Mouse (Mus musculus) lung, embryonic 14.5 days (tissue): ENCODE results near the gene Gm17304. TPM values are rescaled to one million over a fixed set of nuclear protein-coding genes. Genes with fewer than 3 reads are reported as not detected.

Experiments used
- ATAC-seq: fragments of 200-750 bp; cut with Nextera tagmentation; 2 replicates; pipeline ENCODE4 v1.8.0; 2017; ENCODE audit warnings: mild to moderate bottlenecking, moderate TSS enrichment, moderate library complexity; ENCODE audit not compliant: insufficient read depth
- DNase-seq: peaks from one replicate; pipeline ENCODE4 v3.0.0-alpha.2; 2015
- H3K27ac ChIP-seq: fragments of 300-500 bp; sonication (generic); 2 replicates; pipeline ENCODE4 v1.5.1; 2014; ENCODE audit warnings: low read depth, mild to moderate bottlenecking, moderate library complexity
- H3K27me3 ChIP-seq: fragments of 300-500 bp; sonication (generic); 2 replicates; pipeline ENCODE4 v1.6.1; 2014; ENCODE audit warnings: low read length, control low read depth; ENCODE audit not compliant: insufficient read depth
- H3K36me3 ChIP-seq: fragments of 300-500 bp; sonication (generic); 2 replicates; pipeline ENCODE4 v1.6.1; 2014; ENCODE audit warnings: control low read depth; ENCODE audit not compliant: insufficient read depth
- H3K4me1 ChIP-seq: fragments of 300-500 bp; sonication (generic); 2 replicates; pipeline ENCODE4 v1.6.1; 2014; ENCODE audit warnings: antibody characterized with exemption, control low read depth; ENCODE audit not compliant: insufficient read depth
- H3K4me2 ChIP-seq: fragments of 300-500 bp; sonication (generic); 2 replicates; pipeline ENCODE4 v1.6.1; 2014; ENCODE audit warnings: mild to moderate bottlenecking
- H3K4me3 ChIP-seq: fragments of 300-500 bp; sonication (generic); 2 replicates; pipeline ENCODE4 v1.5.1; 2014; ENCODE audit warnings: low read depth, low read length
- H3K9ac ChIP-seq: fragments of 300-500 bp; sonication (generic); 2 replicates; pipeline ENCODE4 v1.6.1; 2014
- H3K9me3 ChIP-seq: fragments of 300-500 bp; sonication (generic); 2 replicates; pipeline ENCODE4 v1.6.1; 2016; ENCODE audit warnings: low read depth, low read length, control low read depth
- CTCF ChIP-seq: IDR thresholded peaks from 2 replicates; pipeline ENCODE4 v1.5.1; 2016; ENCODE audit warnings: antibody characterized with exemption, low read depth
- WGBS: fragments of 180-500 bp; shearing (Covaris S2); extraction: QIAGEN DNeasy Blood & Tissue Kit; methylation state at CpG from one replicate; pipeline ENCODE4 v1.1.7; 2014; 5-methylcytosine and 5-hydroxymethylcytosine counted together
- polyA plus RNA-seq: library from polyadenylated mRNA; unstranded; fragments of >200 nt; fragmentation: Nextera tagmentation; extraction: Ambion mirVana; gene quantifications from 2 replicates; pipeline ENCODE4 v1.2.1, GENCODE M21; 2014

Gene Gm17304
- polyA plus RNA-seq, 1 experiment from 2014 or later: not detected

DNA sequence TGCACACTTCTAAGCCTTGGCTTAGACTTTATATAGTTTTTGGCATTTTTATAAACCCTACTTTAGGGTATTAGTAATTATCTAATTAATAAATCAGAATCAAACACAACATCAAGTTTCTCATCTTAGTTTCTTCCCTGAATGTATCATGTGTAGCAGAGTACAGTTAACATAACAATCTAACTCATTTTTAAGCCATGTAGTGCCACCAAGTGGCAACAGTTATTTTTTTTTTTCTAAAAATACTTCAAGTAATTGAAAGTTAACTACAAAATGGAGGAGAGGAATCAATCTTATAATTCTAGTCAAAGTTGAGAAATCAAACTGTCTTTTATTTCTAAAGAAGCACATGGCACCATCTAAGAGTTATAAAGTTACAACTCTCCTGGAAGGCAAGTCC is 40.5 kb downstream of the Gm17304 start:
- Histone ChIP-seq H3K27me3 (no peaks in the 10 kb centered on the region), H3K36me3 (peaks cover 9% of the 10 kb centered on the region; the same call in 1 of the 2 replicates), H3K27ac (no peak overlapping the region), H3K9ac (no peak overlapping the region), H3K4me1 (no peaks in the 10 kb centered on the region), H3K4me3 (no peak overlapping the region), H3K4me2 (no peak overlapping the region), H3K9me3 (no peaks in the 10 kb centered on the region)
- DNase-seq (peak; percentile 41), ATAC-seq (no peak)
- TF ChIP-seq CTCF: peak; percentile 20; the same call in 1 of the 2 replicates

DNA sequence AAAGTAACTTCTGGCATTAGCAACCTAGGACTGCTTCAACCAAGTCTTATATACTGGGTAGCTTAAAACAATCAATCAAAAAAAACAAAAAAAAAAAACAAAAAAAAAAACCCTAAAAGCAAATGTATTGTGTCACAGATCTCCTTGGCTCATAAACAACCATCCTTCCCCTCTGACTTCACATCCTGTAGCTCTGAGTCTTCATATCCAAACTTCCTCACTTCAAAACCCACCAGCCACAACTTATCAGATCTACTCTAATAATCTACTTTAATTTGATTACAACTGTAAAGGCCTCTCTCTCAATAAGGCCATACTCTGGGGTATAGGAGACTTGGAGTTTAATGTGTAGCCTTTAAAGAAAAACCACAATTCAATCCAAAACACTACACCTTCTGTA is 41.1 kb downstream of the Gm17304 start:
- H3K4me2 ChIP-seq: no peak overlapping the region

DNA sequence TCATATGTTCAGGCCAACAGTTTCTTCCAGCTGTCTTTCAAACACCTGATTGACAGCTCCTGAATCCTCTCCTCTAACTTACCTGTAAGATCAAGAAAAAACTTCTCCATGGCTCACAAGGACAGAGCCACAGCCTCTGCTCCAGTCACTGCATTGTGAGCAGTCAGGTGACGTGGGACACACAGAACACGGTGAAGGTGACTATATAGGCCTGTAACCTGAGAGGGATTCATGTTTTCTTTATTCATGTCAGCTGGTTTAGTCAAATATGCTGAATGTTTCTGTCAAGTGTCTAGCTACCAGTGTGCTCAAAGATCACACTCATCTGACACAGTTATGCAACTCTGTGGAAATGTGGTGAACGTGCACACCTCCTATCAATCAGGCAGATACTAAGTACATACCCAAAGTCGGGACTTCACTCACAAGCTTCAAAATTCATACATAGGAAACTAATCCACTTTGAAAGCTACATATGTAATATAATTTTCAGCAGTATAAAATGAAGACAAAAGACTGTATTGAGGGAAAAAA is 43.4 kb downstream of the Gm17304 start:
- no peak for TF ChIP-seq CTCF
- H3K4me2 ChIP-seq: no peak overlapping the region
- peaks cover 20% of the 10 kb centered on the region for H3K36me3 ChIP-seq
- H3K4me1 ChIP-seq: no peaks in the 10 kb centered on the region
- no peak overlapping the region for H3K27ac ChIP-seq
- 69% methylated on average over 4 of the region's 4 CpGs for WGBS
- no peak overlapping the region for H3K9ac ChIP-seq
- H3K9me3 ChIP-seq: no peaks in the 10 kb centered on the region
- no peak overlapping the region for H3K4me3 ChIP-seq
- no peaks in the 10 kb centered on the region for H3K27me3 ChIP-seq
- DNase-seq: no peak
- ATAC-seq: no peak

More for the DNA sequence above, 41.1 kb downstream of the Gm17304 start:
- Histone ChIP-seq H3K4me1 (no peaks in the 10 kb centered on the region), H3K27me3 (no peaks in the 10 kb centered on the region), H3K9me3 (no peaks in the 10 kb centered on the region), H3K36me3 (peaks cover 10% of the 10 kb centered on the region; the same call in 1 of the 2 replicates), H3K4me3 (no peak overlapping the region), H3K9ac (no peak overlapping the region), H3K27ac (no peak overlapping the region)
- ATAC-seq (no peak), DNase-seq (no peak)
- no peak for TF ChIP-seq CTCF

DNA sequence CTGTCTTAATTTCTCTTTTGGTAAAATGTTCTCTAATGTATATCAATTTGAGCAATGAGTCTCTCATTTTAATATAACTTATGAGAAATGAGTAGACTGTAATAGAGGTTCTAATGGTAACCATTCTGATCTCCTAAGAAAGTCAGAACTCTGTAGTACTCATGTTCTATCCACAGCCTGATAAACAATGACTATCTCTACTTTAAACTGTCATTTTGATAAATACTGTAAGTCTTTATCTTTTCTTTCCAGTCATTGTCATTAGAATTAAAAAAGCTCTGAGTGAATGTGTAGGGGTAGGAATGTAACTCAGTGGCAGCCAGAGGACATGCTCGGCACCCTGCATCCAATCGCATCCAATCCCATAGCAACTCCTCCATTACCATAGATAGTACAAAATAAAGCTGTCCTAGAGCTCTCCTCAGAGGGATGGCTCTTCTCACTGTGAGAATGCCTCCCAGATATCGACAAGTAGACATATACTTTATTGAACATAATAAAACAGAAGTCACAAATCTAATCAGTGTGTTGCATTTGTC is 44.0 kb downstream of the Gm17304 start:
- H3K9ac ChIP-seq: no peak overlapping the region

More for the DNA sequence above, 44.0 kb downstream of the Gm17304 start:
- ATAC-seq (no peak), DNase-seq (no peak)
- Histone ChIP-seq H3K36me3 (peaks cover 20% of the 10 kb centered on the region), H3K27ac (no peak overlapping the region), H3K27me3 (no peaks in the 10 kb centered on the region), H3K4me2 (no peak overlapping the region), H3K9me3 (no peaks in the 10 kb centered on the region), H3K4me3 (no peak overlapping the region), H3K4me1 (no peaks in the 10 kb centered on the region)
- no peak for TF ChIP-seq CTCF
- 84% methylated on average over 3 of the region's 3 CpGs for whole genome bisulfite sequencing

Other genes starting within 250 kb of the Gm17304 start
- not detected in 2 replicates for gene Barhl2, start 150.9 kb upstream of the Gm17304 start, polyA plus RNA-seq
- 89.9 and 93.2 TPM in 2 replicates for gene Zfp644, start 88.2 kb downstream of the Gm17304 start, polyA plus RNA-seq